Mouse (Mus musculus) ovary, postnatal 10 days (tissue): ENCODE measurements around the gene Camsap2.

ENCODE experiments used
- DNase-seq: peaks from one replicate; pipeline ENCODE4 v3.0.0; 2022; ENCODE audit warnings: low spot score

The Camsap2 gene

DNA sequence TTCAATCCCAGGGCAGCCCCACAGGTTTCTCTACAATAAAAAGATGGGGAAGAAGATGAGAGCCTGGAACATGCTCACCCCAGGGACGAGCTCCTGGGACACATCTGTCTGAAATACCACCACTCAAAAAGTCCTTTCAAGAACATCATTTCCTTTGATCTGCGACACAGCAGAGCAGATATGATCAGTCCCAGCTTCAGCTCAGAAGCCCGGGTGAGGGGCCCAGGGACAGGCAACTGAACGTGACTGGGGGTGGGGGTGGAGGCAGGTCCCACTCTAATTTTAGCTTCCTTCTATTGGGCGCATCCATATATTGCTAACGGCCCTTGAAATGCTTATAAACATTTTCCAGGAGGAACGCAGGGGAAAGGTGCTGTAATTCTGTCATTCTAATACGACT is 90.2 kb downstream of the Camsap2 start:
- DNase-seq, result no peak

DNA sequence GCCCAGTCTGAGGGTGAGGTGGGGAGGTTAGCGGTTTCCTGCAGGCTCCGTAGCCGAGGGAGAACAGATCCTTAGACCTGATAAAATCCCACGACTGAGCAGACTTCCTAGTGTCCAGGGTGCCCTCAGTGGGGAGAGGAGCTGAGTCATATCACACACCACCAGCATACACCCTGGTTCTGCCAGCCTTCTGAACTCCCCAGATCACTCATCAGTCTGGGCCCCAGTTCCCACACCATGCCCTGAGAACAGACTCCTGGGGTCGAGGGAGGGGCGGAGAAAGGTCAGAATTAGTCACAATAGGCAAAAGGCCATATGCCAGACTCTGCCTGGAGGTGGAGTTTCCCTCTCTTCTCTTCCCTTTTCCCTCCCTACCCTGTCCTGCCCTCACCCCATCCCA is 90.7 kb downstream of the Camsap2 start:
- DNase-seq, result no peak

- DNase-seq, result no peak
Observed at GRCm38 (mm10) chr1:136254503-136255065, 91.3 kb downstream of the Camsap2 start.

DNA sequence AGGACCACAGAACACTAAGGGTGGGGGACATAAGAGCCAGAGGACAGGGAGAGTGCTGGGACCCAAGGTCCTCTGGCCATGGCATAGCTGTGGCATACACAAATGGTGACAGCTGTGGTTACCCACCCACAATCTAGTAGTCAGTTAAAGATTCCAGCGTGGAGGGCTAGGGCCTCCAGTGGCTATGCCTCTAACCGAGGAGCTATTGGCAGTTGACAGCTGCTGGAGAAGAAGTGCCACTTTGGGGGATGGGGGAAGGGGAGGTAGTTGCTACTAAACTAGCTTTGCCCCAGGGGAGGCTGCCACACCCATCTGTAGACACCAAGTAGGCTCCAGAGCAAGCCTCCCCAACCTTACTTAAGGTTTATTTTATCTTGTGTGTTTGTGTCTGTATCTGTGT is 92.4 kb downstream of the Camsap2 start:
- no peak for DNase-seq

DNA sequence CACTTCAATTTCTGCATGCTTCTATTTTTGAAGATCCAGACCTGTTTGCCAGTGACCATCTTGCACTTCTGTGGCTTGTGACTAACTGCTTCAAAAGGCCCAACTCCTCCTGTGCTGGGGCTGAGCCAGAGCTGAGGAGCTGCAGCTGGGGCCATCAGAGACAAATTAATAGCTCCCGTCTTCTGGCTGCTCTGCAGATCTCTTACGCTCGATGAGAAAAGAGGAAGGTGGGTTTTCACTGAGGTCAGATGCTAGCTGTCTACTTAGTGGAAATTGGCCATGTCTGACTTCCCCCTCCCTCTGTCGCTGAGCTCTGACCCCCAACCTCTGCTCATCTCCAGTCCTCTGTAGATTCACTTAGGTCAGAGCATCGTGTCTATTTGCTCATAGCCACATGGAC is 96.2 kb downstream of the Camsap2 start:
- DNase-seq, result no peak

- DNase-seq, result no peak
Observed at GRCm38 (mm10) chr1:136247393-136247792, 98.5 kb downstream of the Camsap2 start.

DNA sequence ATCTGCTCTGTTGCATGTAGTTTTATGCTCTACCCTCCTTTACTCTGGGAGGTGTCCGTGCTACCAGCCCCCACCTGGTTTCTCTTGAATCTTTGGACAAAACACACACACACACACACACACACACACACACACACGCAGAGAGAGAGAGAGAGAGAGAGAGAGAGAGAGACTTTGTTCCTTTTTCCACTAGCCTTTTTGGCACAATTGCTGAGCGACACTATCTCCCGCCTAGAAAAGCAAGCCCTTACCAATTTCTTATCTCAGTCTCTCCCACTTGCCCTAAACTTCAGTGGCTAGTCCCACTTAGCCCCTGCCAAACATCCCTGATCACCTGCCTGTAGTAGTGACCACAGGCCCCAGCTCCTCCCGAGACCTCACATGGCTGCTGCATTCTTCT is 101.4 kb downstream of the Camsap2 start:
- DNase-seq, result no peak

- no peak for DNase-seq
Observed at GRCm38 (mm10) chr1:136241801-136242200, 104.1 kb downstream of the Camsap2 start.

GRCm38 (mm10) chr1:136238495-136238894 is 107.4 kb downstream of the Camsap2 start:
- DNase-seq, result no peak

- no peak for DNase-seq
Observed at GRCm38 (mm10) chr1:136234595-136235092, 111.3 kb downstream of the Camsap2 start.

DNA sequence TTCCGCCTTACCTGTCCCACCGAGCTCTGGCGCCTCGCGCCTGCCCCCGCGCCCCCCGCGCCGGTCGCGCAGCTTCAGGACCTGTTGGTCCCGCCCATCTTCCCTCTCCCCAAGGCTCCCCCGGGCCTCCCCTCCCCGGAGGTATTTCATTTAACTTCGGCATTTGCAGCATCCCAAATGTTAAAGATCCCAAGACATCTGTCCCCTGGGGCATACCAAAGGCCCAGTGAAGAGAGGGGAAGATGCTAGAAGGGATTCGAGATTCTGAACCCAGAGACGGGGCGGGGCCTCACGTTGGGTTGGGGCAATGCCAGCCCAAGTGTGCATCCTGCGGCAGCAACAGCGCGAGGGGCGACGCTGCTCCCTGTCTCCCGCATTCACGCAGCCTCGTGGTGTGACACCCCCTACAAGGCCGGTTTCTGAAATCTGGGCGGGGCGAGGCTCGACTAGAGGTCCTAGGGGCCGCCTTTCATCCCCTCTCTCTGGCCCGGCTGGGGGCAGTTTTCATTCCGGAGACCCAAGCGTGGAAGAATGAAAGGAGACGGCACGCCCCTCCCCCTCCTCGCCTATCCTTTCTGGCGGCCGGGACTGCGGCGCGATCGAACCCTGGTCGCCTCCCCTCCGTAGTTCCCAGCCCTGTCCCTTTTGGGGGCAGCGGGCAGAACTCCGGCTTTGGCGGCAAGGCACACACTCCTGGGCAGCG is 111.9 kb downstream of the Camsap2 start, which contains the start of gene Inava:
TSS of gene Inava (minus strand) at position 373 of the 703 bp plus-strand sequence.
- DNase-seq, result peak; percentile 20

DNA sequence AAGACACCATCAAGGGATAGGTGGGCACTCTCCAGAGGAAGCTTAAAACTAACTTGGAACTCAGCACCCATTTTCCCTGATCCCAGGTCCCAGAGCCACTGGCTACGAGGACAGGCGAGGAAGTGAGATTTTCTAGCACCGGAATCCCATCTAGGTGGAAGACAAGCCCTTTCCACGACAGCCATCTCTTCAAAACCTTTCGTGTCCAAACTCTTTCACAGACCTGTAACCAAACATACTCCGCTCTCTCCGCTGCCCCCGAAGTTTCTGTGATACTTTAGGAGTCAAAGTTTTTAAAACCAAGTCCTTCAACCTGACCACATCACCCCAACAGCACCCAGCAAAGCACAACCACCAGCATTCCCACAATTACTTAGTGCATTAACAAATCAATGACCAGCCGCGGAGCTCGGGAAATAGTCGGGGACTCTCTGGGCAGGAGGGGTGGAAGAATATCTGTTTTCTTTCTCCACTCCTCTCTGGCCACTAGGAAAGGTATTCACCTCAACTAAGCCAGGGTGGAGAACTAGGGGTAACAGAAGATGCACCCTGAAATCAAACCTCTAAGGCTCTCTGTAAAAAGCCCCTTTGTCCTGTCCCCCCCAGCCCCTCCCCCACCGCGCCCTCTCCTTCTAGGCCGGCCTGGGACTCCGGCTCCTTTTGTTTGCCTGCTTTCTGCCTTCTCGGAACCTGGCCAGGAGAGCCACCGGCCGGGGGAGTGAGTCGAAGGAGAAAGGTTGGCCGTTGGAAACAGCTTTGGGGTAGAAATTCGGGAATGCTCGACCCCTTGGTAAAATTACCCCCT is 112.7 kb downstream of the Camsap2 start:
- DNase-seq, result no peak

DNA sequence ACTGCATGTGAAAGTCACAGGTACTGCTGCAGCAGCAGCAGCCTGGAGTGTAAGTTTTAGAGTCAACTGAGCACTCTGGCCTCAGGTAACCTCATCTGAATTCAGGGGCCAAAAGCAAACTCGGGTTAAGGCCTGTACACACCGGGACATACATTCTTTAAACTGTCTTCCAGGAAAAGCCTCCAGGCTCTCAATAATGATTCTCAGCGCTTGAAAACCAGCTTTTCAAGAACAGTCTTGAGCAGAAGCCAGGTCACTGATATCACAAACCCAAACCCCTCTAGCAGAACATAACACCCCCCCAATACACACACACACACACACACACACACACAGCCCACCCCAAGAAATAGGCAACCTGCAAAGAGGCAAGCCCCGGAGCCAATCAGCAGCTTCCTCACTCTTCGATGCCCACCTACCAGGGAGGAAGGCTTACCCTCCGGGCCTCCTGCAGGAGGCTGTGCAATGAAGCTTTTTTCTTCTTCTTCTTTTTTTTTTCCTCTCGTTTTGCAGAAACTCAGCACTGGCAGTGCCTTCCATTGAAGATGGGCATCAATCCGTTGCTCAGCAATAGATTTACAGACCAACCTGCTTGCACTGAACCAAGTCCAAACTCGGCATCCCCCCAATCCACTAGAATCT is 113.5 kb downstream of the Camsap2 start:
- no peak for DNase-seq

GRCm38 (mm10) chr1:136231596-136231995 is 114.3 kb downstream of the Camsap2 start:
- DNase-seq, result no peak

GRCm38 (mm10) chr1:136230201-136230600 is 115.7 kb downstream of the Camsap2 start:
- no peak for DNase-seq

DNA sequence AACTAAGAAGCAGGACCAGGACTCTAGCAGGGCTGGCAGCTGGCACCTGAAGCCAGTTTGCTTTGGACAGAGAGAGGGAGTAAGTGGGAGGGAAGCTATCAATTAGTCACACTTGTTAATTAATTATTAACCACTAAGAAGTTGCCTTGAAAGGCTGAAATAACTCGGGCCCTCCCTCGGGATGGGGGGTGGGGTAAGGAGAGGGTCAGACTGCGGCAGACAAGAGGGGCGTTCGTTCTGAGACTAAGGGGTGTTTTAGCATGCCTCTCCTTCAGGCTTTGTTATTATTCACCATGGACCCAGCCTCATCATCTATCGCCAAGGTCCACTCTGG is 116.9 kb downstream of the Camsap2 start:
- DNase-seq, result no peak

DNA sequence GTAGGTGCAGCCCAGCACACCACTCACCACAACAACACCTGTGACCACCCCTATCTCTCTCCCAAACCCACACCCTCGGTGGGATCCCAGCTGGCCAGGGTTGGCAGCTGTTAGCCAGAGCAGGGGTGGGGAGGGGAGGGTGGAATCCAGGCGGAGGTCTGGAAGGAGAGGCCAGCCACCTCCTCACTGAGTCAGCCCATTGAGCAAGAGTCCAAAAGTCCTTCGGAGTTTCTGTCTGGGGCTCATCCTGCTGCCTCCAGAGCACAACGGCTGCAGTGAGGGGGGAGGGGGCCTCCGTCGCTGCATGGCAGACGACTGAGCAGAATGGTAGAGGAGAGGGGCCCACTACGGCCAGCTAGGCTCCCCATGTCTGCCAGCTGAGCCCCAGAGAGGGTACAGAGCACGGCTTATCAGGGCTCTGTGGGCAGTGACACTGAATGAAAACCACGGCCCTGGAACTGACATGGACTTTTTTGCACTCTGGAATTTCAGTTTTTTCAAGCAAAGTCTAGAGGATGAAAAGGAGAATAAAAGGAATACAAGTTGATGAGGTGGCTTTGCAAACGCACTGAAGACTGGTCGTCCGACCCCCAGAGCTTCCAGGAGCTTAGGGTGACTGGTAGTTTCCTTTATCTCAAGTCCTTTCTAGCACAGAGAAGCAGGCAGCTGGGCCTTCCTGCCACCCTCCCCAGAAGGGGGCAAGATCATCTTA is 117.4 kb downstream of the Camsap2 start:
- no peak for DNase-seq

DNA sequence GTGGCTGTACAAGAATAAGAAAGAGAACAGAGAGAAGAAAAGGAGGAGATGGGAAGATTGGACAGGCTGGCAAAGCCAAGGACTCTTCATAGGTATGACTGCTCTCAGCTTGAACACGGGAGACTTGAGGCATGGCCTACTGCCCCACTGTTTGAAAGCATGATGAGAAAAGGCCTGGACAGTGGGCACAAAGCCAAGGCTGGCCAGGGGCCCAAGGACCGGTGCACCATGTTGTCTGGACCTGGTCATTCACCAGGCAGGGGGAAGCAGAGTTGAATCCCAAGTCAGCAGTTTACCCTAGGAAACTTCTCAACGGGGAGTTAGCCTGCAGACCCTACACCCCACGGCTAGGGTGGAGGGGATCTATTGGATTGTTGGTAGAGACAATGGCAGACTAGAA is 118.0 kb downstream of the Camsap2 start:
- DNase-seq, result no peak

DNA sequence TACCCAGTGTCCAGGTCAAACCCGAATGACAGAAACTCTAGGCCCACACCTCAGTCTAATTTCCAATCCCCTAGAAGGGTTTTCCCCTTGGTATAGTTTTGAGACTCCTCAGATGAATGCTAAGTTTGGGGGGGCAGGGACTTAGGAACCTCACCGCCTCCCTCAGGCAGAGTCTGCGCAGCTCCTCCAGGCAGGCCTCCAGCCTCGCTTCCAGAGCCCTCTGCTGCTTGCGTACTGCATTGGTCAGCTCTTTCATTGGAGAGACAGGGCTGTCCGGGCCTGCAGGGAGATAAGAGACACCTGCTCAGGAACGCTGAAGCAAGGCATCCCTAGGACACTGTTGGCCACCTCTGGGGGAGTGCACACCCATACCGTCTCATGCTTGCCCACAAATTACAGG is 119.3 kb downstream of the Camsap2 start:
- no peak for DNase-seq

- DNase-seq, result no peak
Observed at GRCm38 (mm10) chr1:136225846-136226245, 120.1 kb downstream of the Camsap2 start.

DNA sequence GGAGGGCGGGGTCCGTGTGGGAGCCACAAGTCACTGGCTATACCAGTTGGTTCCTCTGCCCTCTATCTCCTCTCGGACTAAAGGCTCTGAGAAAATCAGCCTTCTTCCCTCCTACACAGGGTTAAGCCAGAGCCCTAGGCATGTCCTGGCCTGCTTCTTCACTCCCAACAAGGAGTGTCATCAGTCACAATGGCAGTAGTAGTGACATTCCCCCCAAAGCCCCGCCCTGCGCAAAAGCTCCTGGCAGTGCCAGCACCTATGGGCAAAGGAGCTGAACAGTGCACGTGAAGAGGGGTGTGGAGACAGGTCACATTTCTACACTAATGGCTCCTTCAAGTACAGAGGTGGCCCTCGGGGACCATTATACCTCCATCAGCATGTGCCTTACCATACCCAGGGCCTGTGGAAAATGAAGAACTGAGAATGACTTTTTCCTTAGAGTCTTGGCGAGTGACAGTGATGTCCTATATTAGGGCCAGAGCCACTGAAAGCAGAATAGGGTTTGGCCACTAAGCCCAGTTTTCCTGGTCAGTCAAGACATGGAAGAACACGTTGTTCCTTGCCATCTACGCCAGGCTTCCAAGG is 122.1 kb downstream of the Camsap2 start:
- no peak for DNase-seq

GRCm38 (mm10) chr1:136222386-136222785 is 123.5 kb downstream of the Camsap2 start:
- no peak for DNase-seq
